ENCODE assay signal across 8 mouse cellular contexts in the genomic region with DNA sequence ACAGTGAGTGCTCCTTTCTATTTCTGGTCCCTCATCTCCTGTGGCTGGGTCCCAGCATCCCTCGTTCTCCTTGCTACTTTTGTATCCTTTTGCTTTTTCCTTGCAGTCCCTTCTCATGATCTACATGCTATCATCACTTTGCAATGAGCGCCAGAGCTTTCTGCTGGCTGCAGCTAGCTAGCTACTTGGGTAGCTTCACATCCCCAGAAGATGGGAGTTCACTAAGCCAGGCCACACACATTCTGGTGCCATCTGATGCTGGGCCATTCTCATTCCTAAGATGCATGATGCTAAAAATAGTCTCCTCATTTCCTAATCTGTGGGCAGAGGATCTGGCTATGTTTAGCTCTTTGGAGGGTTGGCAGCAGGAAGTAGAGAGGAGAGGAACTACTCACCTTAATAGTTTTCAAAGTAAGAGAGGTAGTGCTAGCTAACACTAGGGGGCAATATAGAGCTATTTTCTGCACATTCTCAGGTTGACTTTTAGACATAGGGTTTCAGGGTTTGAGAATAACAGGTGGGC. TPM values are rescaled to one million over a fixed set of nuclear protein-coding genes. Genes with fewer than 3 reads are reported as not detected.
DNase-seq lines count a peak whose midpoint lies in the region; ATAC-seq and TF ChIP-seq lines count a peak whose summit lies in the region.

No protein-coding gene starts in this region.

- H3K9me3 ChIP-seq in heart, embryonic 10.5 days: no peaks in the 10 kb centered on the region
- no peaks in the 10 kb centered on the region for H3K9me3 ChIP-seq in stomach, embryonic 14.5 days (ENCODE audit: control insufficient read depth, low read depth, low read length)

- no peaks in the 10 kb centered on the region for H3K36me3 ChIP-seq in heart, embryonic 10.5 days
- no peaks in the 10 kb centered on the region for H3K36me3 ChIP-seq in stomach, embryonic 14.5 days (ENCODE audit: control insufficient read depth, insufficient read depth, low read length)

- H3K9ac ChIP-seq in stomach, embryonic 14.5 days (replicated peaks; ENCODE audit: low read depth, low read length): no peak overlapping the region

- no peaks in the 10 kb centered on the region for H3K27me3 ChIP-seq in heart, embryonic 10.5 days (ENCODE audit: insufficient read depth, poor library complexity, severe bottlenecking)
- no peaks in the 10 kb centered on the region for H3K27me3 ChIP-seq in stomach, embryonic 14.5 days (ENCODE audit: control insufficient read depth, insufficient read depth, low read length)

- WGBS in heart, embryonic 10.5 days: 37% methylated on average over 2 of the region's 2 CpGs
- WGBS in stomach, embryonic 14.5 days: 37% methylated on average over 2 of the region's 2 CpGs

- ATAC-seq in CD4-positive, CD25-positive, alpha-beta regulatory T cell, adult 4 months: no peak
- no peak for ATAC-seq in stomach, embryonic 14.5 days (ENCODE audit: insufficient number of reproducible peaks, insufficient read depth, low FRiP score, low read depth)

- peak; percentile 47 for DNase-seq in CD4-positive, CD25-positive, alpha-beta regulatory T cell, adult 2 months (ENCODE audit: low read depth, low spot score)
- peak; percentile 37 to 41 for DNase-seq in B cell, adult 2 months
- DNase-seq in heart, embryonic 10.5 days (ENCODE audit: low spot score): no peak
- DNase-seq in kidney, postnatal 4 days: peak; percentile 10 to 42
- DNase-seq in mesoderm, embryonic 11.5 days (ENCODE audit: low read depth, low spot score): peak; percentile 72

- peak overlapping the region; percentile 26 for H3K4me3 ChIP-seq in cortical plate, adult 2 months (ENCODE audit: insufficient read depth, low read length)
- peak overlapping the region; percentile 20 for H3K4me3 ChIP-seq in heart, embryonic 10.5 days
- peak overlapping the region; percentile 8; the same call in 1 of the 2 replicates for H3K4me3 ChIP-seq in stomach, embryonic 14.5 days (ENCODE audit: low read depth, low read length)

- 0 out of 2 replicates have a peak, but pooled peaks have one; percentile 15 for TF ChIP-seq CTCF in cortical plate, adult 2 months (IDR thresholded peaks at IDR 0.05; ENCODE audit: extremely low read depth, insufficient read depth, low read length)

- peaks cover 2% of the 10 kb centered on the region; the same call in 1 of the 2 replicates for H3K4me1 ChIP-seq in cortical plate, adult 2 months (ENCODE audit: control insufficient read depth, insufficient read depth, low read length)
- H3K4me1 ChIP-seq in heart, embryonic 10.5 days: peaks cover 6% of the 10 kb centered on the region; the same call in 1 of the 2 replicates
- peaks cover 7% of the 10 kb centered on the region; the same call in 1 of the 2 replicates for H3K4me1 ChIP-seq in stomach, embryonic 14.5 days (ENCODE audit: control insufficient read depth, insufficient read depth, low read length)

- peak overlapping the region; percentile 60; the same call in 1 of the 2 replicates for H3K27ac ChIP-seq in cortical plate, adult 2 months (ENCODE audit: insufficient read depth, low read length)
- H3K27ac ChIP-seq in heart, embryonic 10.5 days: no peak overlapping the region
- H3K27ac ChIP-seq in stomach, embryonic 14.5 days (ENCODE audit: low read length): no peak overlapping the region; the same call in 1 of the 2 replicates

- no peak for TF ChIP-seq POLR2A in cortical plate, adult 2 months (IDR thresholded peaks at IDR 0.05; ENCODE audit: extremely low read depth, insufficient read depth, low read length)

- peak overlapping the region; percentile 81; the same call in 1 of the 2 replicates for H3K4me2 ChIP-seq in stomach, embryonic 14.5 days (replicated peaks; ENCODE audit: low read depth, low read length)

RNA-seq across cellular contexts. Expression of gene Pdgfc, which starts 3.0 kb away (rescaled TPM):
- polyA plus RNA-seq in CD4-positive, CD25-positive, alpha-beta regulatory T cell, adult 4 months (2017; shearing (Covaris generic)): not detected
- polyA plus RNA-seq in cortical plate, adult 2 months (2012; rRNA removed): 4.6 and 4.9 TPM in 2 replicates
- 8.5 and 25.7 TPM in 2 replicates for polyA plus RNA-seq in heart, embryonic 10.5 days (2016; fragmentation: Nextera tagmentation; extraction: Ambion mirVana)
- 27.5 and 29.2 TPM in 2 replicates for polyA plus RNA-seq in stomach, embryonic 14.5 days (2014; fragmentation: Nextera tagmentation; extraction: Ambion mirVana)
